Mouse (Mus musculus): Measurements from ENCODE around the gene Ces2f.
"Not testable (repeated sequence)": the region's sequence is repeated elsewhere in the genome, so short reads cannot be mapped to it uniquely, and the experiment has no call there.

DNA sequence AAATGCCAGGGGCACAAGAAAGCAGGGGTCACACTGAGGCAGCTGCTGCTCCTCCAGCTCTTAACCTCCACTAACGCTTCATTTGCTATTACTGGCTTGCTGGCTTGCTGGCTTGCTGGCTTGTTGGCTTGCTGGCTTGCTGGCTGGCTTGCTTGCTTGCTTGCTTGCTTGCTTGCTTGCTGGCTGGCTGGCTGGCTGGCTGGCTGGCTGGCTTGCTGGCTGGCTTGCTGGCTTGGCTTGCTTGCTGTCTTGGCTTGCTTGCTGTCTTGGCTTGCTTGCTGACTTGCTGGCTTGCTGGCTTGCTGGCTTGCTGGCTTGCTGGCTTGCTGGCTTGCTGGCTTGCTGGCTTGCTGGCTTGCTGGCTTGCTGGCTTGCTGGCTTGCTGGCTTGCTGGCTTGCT, 38.1 kb upstream of the Ces2f start:
- TF ChIP-seq CTCF (IDR thresholded peaks at IDR 0.05; ENCODE audit: insufficient read depth, low read length); POLR2A (IDR thresholded peaks at IDR 0.05; ENCODE audit: borderline replicate concordance, extremely low read depth, low read depth, low read length): not testable (repeated sequence)
